Mouse (Mus musculus): ENCODE data around the gene Cdk14.

DNA sequence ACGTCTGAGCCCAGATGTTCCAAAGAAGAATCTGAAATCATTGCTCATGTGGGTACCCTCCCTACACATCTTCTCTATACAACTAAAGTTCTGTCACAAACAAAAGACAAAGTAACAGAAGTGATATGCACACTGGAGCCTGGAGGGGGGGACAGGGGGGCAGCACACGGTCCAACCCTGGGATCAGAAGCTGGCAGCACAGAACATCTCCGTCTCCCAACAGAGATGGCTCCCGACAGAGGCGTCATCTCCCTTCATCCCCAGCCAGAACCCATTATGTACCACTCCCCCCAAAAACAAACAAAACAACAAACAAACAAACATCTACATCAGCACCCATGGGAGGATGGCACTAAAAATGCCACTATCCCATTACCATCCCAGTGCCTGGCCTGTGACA lies 59.8 kb downstream of the Cdk14 start:
- no peak for TF ChIP-seq POLR2A (IDR thresholded peaks at IDR 0.05; ENCODE audit: insufficient read length, low read depth)
- no peak for TF ChIP-seq USF1 (IDR thresholded peaks at IDR 0.05; ENCODE audit: low read depth)
- TF ChIP-seq E2F4 (IDR thresholded peaks at IDR 0.05; ENCODE audit: insufficient read depth), result no peak
- TF ChIP-seq MYOD1 (IDR thresholded peaks at IDR 0.05; ENCODE audit: control insufficient read depth in 1 of 3, insufficient read length in 2 of 3, low read depth in 2 of 3), result no peak
- TF ChIP-seq SRF (IDR thresholded peaks at IDR 0.05; ENCODE audit: control insufficient read depth, insufficient read length, low read depth), result no peak
- TF ChIP-seq TCF12 (IDR thresholded peaks at IDR 0.05; ENCODE audit: insufficient read depth, poor library complexity, severe bottlenecking), result no peak
- TF ChIP-seq POLR2AphosphoS2 (IDR thresholded peaks at IDR 0.05; ENCODE audit: insufficient read length, low read depth), result no peak
- TF ChIP-seq MAX (IDR thresholded peaks at IDR 0.05; ENCODE audit: low read depth), result no peak
